Mouse (Mus musculus): ENCODE measurements around the gene Gm10220. TPM values are rescaled to one million over a fixed set of nuclear protein-coding genes. Genes with fewer than 3 reads are reported as not detected.

Gm10220 gene
- not detected for polyA plus RNA-seq (2017; shearing (Covaris generic))

GRCm38 (mm10) chr5:26121321-26121720 lies at the start of gene Gm10220:
TSS of gene Gm10220 (minus strand) at chr5:26121421.

DNA sequence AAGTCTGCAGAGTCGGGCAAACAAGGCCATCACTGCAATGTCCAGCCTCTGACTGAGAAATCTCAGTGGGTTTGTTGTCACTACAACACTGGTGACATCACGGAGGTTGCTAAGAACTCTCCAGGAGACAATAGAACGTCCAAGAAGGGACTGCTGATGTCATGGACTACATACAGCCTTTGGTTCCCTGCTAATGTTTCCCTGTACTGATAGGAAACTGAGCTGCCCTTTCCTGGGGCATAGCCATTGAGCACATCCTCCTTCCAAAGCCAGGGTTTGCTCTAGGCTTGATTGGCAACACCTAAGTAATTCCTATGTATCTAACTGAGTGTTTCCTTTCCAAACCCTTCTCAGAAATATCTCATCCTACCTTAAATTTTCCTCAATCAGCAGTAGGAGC lies 16.0 kb downstream of the Gm10220 start, which contains the start of gene 5031410I06Rik:
Gene 5031410I06Rik (minus strand): TSS at position 101 of the 400 bp plus-strand sequence.

DNA sequence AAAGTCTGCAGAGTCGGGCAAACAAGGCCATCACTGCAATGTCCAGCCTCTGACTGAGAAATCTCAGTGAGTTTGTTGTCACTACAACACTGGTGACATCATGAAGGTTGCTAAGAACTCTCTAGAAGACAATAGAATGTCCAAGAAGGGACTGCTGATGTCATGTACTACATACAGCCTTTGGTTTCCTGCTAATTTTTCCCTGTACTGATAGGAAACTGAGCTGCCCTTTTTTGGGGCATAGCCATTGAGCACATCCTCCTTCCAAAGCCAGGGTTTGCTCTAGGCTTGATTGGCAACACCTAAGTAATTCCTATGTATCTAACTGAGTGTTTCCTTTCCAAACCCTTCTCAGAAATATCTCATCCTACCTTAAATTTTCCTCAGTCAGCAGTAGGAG lies 32.0 kb downstream of the Gm10220 start, which contains the start of gene Gm10471:
Gene Gm10471 (minus strand): TSS at position 101 of the 400 bp plus-strand sequence.

Other genes with a start within 250 kb of the Gm10220 start
- not detected for gene Gm21663, start 179.0 kb downstream of the Gm10220 start, polyA plus RNA-seq (2017; shearing (Covaris generic))
- gene Gm21671, start 167.0 kb downstream of the Gm10220 start, polyA plus RNA-seq (2017; shearing (Covaris generic)) = not detected
- not detected for gene Gm21680, start 148.8 kb downstream of the Gm10220 start, polyA plus RNA-seq (2017; shearing (Covaris generic))
- gene Gm21698, start 132.8 kb downstream of the Gm10220 start, polyA plus RNA-seq (2017; shearing (Covaris generic)) = not detected
- not detected for gene Gm1979, start 116.6 kb downstream of the Gm10220 start, polyA plus RNA-seq (2017; shearing (Covaris generic))
- not detected for gene Gm5862, start 98.5 kb downstream of the Gm10220 start, polyA plus RNA-seq (2017; shearing (Covaris generic))
- not detected for gene Speer4a, start 81.9 kb downstream of the Gm10220 start, polyA plus RNA-seq (2017; shearing (Covaris generic))
- gene Gm7347, start 62.8 kb downstream of the Gm10220 start, polyA plus RNA-seq (2017; shearing (Covaris generic)) = not detected
- gene Gm10471, start 32.1 kb downstream of the Gm10220 start, polyA plus RNA-seq (2017; shearing (Covaris generic)) = not detected
- gene 5031410I06Rik, start 16.1 kb downstream of the Gm10220 start, polyA plus RNA-seq (2017; shearing (Covaris generic)) = not detected
- gene Gm7361, start 136.3 kb upstream of the Gm10220 start, polyA plus RNA-seq (2017; shearing (Covaris generic)) = not detected